Mouse (Mus musculus) frontal cortex, postnatal 14 days (tissue): Measurements from ENCODE around the gene Aqp6.

Source experiments
- DNase-seq, 2 experiments: peaks; one replicate each; pipeline ENCODE4 v3.0.0; 2022; ENCODE audit warnings: low spot score in 2 of 2

The Aqp6 gene

DNA sequence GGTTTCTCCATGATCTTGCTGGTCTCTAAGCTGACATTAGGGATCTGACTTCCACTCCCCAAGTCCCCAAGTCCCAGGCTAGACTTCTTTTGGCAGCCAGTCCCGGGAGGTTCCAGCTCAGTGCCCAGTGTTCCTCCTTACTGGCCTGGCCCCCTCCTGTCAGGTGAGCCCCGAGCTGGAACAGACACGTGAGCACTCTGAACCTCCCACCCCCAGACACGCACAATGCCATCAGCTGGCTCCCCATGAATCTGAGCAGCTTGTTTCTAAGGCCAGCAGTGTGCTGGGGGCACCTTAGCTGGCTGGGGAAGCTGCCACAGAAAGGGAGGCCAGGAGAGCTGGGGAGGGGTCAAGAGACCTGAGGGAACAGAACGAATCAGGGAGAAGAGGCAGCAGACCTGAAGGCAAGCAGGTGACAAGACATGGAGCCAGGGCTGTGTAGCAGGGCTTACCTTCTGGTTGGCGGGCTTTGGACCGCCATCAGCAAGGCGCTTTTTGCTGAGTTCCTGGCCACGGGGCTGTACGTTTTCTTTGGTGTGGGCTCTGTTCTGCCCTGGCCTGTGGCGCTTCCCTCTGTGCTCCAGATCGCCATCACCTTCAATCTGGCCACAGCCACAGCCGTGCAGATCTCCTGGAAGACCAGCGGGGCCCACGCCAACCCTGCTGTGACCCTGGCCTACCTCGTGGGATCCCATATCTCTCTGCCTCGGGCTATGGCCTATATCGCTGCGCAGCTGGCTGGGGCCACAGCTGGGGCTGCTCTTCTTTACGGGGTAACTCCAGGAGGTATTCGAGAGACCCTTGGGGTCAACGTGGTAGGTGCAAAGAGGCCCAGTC is at the start of gene Aqp6:
Gene Aqp6 (plus strand): TSS at position 415 of the 837 bp plus-strand sequence.
- no peak for DNase-seq

DNA sequence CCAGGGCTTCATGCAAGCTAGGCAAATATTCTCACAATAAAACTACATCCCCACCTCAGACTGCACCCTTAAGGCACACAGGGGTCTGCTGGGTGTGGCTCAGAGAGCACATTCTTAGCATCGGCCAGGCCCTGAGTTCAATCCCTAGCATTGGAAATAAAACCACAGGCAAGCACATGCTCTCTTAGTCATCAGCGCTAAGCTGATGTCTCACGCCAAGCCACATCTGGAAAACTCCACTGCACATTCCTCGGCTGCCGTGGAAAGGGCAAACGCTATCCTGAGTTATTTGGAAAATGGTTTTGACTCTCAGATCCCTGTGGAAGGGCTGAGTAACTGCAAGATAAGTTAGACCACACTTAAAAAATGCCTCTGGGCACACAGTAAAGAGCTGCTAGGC is 47.4 kb upstream of the Aqp6 start:
- DNase-seq: no peak

DNA sequence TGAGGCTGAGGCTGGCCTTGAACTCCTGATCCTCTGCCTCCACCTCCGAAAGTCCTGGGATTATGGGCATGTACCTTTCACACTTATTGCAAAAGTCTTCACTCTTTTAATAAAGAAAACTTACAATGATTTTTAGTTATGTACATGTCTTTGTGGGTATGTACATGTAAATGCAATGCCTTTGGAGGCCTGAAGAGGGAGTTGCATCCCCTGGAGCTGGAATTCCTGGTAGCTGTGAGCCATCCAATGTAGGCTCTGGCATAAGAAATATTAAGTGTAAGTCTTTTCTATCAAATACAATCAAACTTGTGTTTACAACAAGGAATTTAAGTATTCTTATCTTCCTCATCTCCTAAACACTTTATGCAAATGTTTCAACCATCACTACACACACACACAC is 42.3 kb upstream of the Aqp6 start:
- DNase-seq: no peak

DNA sequence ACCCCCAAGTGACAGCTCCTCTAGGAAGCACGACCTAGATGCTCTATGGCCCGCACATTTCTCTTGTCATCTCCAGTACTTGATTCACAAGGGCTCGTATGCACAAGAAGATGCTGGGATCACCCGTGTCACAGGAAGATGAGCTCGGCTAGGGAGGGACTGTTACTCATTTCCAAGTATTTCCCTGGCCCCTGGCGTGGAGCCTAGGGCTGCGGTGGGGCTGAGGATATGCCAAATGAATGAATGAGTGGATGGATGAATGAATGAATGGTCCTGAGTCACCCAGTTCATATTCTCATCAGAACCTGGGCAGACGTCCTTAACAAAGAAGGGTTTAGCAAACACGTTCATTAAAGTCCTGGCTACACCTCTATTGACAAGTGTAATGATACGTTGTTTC is 41.0 kb upstream of the Aqp6 start:
- DNase-seq: no peak

DNA sequence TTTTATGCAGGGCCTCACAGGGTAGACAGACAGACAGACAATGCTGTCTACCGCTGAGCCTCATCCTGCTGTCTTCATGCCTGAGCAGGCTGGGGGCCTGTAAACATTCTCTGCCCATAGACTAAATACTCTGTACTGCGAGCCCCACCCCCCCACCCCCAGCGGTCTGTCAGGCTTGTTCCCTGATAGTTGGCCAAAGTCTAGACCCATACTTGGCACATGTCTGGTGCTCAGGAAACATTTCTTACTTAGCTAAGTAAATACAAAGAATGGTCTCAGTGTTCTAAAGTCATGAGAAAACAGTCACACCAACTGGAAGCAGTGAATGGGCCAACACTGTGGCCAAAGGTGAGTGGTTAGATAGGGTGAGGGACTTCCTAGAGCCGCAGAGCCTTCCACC is 33.8 kb upstream of the Aqp6 start:
- no peak for DNase-seq

DNA sequence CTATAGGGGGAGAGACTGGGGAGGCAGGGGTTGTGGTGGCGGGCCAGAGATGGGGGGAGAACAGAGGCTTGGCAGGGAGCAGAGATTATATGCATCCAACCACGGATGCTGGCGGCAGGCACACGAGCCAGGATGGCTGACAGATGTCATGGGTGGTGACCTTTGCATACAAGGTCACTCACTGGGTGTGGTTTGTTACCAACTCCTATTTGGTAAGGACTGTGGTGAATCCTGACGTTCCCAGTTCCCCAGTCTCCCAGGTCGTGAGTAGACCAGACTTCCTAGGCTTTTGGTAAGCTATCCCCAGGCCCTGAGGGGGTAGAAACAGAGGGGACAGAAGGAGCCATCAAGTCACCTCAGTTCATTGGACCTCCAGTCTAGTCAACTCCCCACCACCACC is 32.5 kb upstream of the Aqp6 start:
- DNase-seq: no peak

DNA sequence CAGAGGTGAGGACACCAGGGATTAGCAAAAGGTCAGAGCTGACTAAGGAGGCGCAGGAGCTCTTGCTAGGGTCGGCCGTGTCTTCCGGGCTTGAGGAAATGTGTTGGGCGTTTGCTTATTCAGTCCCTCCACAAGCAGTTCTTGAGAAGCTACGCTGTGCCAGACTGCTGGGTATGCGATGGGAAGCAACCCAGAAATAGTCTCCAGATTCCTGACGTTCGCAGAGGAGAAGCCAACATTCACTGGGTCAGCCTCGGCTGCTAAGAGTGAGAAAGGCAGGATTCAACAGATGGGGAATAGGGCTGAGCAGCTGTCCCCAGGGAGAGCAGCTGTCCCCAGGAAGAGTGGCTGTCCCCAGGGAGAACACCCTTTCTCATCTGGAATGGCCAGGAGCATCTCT is 32.1 kb upstream of the Aqp6 start:
- DNase-seq: no peak

DNA sequence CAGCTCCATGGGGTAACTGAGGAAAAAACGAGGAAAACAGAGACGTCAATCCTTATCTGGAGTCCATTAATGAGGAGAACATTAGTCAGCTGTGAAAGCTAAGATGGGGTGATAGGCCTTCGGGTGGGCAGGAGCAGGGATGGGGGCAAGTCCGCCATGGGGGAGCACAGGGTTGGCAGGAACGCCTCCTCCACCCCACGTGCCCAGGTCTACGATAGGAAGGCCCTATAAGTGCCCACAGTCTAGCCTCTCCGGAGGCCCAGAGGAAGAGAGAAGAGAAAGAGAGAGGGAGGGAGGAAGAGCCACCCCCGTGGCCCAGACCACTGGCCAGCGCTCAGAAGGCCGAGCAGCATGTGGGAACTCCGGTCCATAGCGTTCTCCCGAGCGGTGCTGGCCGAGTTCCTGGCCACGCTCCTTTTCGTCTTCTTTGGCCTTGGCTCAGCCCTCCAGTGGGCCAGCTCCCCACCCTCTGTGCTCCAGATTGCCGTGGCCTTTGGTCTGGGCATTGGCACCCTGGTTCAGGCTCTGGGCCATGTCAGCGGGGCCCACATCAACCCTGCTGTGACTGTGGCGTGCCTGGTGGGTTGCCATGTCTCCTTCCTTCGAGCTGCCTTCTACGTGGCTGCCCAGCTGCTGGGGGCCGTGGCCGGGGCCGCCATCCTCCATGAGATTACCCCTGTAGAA is 22.3 kb upstream of the Aqp6 start, which contains the start of gene Aqp2:
Gene Aqp2 (plus strand): TSS at position 254 of the 684 bp plus-strand sequence.
- DNase-seq: no peak

DNA sequence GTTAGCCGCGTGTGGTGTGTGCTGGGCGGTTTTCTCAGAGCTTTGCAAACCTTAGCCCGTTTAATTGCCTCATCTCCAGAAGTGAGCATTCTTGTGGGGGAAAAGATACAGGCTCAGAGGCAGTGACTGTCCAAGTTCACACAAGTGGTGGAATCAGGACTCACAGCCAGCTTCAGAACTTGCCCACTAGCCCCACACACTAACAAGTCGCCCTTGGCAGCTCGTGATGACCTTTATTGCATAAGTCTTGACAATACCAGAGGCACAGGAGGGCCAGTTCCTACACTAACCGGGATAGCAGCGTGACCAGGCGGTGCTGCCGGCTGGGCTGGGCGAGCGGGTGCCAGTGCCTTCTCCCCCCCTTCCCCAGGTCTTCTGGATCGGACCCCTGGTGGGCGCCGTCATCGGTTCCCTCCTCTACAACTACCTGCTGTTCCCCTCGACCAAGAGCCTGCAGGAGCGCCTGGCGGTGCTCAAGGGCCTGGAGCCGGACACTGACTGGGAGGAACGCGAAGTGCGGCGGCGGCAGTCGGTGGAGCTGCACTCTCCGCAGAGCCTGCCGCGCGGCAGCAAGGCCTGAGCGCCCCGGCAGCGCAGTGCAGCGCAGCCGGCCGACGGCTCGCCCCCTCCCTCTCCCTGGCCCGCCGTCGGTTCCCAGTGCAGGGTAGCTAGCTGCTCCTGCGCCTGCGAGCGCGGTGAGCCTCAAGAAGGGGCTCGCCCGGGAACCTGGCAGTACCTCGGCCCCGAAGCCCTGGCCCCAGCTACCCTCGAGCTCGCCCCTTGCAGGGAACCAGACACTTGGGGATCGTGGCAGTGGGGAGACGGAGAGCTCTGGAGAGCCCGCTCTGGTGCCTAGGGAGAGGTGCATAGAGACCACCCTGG is 17.5 kb upstream of the Aqp6 start:
- no peak for DNase-seq

DNA sequence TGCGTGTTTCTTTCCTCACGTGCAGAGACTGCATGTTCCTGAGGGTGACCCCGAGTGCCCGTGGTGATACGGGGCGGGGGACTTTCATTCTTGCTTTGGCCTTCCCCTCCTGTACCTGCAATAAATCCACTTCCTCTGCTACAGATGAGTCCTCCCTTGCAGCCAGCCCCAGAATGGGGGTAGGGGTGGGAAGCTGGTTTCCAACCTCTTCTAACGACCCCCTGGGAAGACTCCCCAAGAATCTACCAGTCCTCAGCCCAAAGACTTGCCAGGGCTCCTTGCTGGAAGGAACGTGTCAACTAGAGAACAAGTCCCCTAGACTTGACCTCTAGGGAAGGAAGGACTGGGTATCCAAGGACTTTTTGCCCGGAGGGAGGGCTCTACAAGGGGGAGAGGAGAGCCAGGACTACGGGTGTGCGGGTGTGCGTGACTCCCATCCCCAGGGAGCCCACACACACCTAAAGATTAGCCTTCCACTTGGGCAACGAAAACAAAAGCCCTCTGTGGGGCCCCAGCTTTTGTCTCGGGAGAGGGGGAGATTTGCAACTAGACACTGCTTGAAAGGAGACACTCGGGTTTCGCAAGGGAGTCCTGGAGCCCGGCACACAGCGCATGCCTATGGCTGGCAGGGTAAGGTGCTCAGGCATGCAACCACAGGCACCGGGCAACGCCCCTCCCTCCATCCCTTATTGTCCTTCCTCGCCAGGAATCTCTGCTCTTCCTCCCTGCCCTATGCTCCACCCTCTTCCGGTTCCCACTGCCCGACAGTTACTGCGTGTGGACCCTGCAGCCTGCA is 16.6 kb upstream of the Aqp6 start:
- no peak for DNase-seq

DNA sequence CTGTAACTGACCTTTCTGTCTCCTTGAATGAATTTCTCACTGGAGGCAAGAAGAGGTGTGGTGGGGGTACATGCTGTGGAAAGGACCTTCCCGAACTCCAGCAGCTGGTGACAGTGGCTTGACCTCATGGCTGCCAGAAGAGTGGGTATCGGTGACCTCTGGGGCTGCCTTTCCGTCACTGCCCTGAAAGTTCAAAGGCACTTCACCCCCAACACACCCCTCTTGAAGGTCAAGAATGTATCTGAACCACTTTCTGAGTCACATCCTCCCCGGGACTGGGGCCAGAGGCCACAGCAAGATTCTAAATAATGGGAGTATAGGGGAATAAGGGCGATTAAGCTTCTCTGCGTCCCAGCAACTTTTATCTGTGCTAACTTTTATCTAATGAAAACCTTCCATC is 15.5 kb upstream of the Aqp6 start:
- no peak for DNase-seq

DNA sequence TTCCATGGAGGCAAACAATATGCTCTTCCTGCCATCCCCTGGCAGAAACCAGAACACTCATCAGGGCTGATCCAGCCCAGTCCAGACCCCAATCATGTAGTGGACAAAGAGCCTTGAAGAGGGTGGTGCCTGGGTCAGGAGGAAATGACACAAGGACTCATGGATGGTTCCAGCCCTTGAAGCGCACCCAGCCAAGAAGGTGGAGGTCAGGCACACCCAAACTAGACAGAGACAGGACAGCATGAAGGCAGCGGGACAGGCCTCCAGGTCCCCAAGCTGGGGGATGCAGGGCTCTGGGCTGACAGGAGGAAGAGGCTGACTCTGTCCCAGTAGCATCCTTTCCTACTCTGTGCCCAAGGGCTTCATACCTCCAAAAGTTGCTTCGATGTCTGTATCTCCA is 14.7 kb upstream of the Aqp6 start:
- no peak for DNase-seq

DNA sequence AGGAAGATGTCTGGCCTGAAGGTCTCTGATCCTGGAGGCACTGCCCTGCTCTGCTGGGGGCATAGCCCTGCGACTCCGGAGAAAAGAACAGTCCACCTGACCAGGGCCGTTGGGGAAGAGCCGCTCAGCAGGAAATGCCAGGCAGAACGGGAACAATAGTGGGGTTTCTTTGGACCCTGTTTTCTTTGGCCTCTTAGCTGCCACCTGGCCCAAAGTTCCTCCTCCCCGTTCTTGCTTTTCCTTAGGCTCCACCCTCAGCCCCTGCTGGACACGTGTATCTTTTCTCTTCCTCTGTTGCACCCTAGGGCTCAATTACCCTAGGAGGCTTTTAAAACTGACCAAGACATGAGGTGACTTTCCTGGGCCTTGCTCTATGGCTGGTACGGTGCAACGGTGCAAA is 12.0 kb upstream of the Aqp6 start:
- no peak for DNase-seq

DNA sequence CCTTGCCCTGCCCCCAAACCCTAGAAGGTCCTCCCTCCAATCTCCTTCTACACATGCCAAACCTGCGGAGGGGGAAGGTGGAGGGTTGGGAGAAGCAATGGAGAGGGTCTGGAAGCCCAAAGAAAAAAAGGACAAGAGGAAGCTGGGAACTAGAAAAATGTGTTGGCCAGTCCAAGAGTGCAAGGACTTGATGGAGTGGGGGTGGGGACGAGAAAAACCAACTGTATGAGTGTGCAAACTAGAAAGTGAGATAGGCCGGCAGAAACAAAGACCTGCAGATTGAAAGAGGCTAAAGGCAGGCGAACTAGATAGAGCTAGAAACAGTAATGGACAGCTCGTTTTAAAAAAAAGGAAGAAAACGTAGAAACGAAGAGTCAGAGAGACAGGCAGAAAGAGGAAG is 11.5 kb upstream of the Aqp6 start:
- no peak for DNase-seq

DNA sequence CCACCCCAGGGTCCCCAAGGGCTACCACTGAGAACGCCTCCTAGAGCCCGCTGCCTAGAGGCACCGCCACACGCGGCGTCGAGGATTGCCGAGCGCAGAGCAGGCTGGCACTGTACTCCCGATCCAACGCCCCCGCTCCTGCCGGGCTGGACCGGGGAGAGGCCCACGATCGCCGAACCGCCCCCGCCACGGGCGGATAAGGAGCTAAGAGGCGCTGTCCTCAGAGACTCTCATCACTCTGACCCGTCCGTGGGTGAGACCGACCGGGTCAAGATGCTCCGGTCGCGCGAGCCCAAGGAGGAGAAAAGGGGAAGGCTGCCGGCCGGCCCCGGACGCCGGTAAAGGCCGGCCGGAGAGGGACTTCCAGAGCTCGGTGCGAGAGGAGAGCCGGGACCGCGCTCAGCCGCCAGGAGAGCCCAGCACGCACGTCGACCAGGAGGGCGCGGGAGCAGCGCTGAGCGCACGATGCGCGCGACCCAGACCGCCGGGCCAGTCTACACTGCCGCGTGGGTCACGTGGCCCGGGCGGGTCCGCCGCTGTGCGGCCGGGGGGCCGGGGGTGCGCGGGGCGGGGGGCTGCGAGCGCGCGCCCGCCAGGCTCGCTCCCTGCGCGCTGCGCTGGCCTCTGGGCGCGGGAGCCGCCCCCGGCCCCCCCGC is 10.6 kb upstream of the Aqp6 start, which contains the start of gene Aqp5:
Gene Aqp5 (plus strand): TSS at position 354 of the 656 bp plus-strand sequence.
- DNase-seq: no peak

DNA sequence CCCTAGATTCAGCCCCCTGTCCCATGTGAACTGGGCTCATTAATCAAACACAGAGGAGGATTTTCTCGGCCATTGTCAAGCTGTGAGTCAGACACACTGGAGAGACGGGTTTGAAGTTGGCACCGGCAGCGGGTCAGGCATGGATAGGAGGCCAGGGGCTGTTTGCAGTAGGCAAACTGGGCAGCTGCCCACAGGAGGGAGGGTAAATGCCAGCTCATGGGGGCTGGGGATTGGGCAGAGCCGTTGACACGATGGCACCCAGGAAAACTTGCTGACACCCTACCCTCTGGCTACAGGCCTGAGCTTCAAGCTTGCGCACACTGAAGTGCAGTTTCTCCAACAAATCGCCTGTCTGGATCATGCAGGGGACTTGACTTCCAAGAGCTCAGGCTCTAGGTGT is 9.0 kb upstream of the Aqp6 start:
- no peak for DNase-seq

DNA sequence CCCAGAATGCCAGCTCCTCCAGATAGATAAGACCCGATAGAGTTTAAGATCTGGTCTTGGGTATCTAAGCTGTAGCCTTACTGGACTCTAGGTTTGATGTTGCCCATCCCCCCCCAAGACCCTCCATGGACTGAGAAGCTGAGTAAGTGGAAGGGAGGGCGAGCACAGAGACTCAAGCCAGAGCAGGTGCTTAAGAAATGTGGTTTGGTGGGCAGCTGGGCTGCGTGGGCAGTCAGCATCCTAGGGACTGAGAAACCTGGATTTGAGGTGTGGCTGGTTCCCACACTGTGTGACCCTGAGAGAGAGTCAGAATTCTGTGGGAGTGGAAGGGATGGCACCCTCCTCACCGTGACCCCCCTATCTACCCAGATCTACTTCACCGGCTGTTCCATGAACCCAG is 8.3 kb upstream of the Aqp6 start:
- DNase-seq: no peak

DNA sequence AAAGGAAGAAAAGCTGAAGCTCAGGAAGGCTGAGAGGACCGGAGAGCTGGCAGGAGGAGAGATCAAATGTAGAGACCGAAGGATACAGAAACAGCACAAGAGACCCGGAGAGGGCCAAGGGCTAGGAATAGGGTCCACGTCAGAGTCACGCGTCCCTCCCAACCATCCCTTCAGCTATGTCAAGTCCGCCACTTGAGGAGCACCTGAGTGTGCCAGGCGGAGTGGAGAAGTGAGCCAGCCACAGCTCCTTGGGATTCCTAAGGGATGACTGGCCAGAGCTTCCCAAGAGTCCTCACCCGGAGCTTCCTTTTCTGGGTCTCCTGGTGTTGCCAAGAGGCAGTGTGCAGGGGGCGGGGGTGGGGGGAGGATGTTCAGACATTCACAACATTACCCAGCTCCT is 6.2 kb upstream of the Aqp6 start:
- no peak for DNase-seq

DNA sequence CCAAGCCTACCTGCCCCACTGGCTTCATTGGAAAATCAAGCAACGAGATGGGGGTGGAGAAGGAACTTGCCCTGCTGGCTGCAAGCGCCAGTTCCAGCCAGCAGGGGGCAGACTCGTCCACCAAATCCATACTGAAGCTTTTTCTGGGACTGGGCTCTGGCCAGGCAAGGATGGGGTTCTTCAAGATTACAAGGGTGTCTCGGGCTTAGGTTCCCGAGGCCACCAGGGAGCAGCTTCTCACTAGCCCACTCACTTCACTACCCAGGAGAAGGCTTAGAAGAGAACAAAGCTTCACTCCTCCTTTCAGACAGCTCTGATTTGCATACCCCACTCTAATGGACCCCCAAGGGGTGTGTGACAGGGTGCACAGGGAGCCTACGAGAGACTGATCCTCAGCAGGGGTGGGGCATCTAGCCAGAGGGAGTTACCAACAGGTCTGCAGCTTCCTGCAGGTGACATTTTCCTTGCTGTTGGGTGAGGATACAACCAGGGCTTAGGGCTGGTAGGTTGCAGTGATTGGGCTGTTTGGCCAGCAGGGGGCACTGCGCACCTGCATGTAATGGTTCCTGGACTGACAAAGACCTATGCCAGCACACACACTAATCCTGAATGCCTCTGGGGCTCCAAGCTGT is 5.0 kb upstream of the Aqp6 start:
- DNase-seq: peak; percentile 81

DNA sequence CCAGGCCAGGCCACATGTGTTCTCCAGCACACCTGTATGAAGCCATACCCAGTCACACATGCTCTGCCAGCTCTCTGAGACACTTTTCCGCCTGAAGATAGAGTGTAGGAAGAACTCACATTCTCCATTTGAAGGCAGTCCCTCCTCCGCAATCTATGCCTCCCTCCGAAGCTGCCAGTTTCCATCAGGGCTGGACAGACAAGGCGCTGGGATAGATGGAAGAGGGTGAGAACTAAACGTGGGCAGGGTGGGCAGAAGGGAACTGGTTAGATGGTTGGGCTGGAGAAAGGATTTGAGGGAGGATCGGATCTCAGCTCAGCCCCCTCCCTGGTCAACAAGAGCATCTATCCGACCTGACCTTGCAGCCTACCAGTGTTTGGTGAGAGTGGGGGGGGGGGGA is 4.4 kb upstream of the Aqp6 start:
- no peak for DNase-seq
